Mouse (Mus musculus) forebrain, embryonic 10.5 days (tissue): ENCODE results near the gene Tlcd1. TPM values are rescaled to one million over a fixed set of nuclear protein-coding genes. Genes with fewer than 3 reads are reported as not detected.

Source experiments
- DNase-seq: peaks from one replicate; pipeline ENCODE4 v3.0.0-alpha.2; 2017; ENCODE audit warnings: low spot score; ENCODE audit errors: extremely low spot score
- H3K27ac ChIP-seq: fragments of 300-500 bp; sonication (generic); 2 replicates; pipeline ENCODE4 v1.5.1; 2016; ENCODE audit warnings: mild to moderate bottlenecking
- H3K27me3 ChIP-seq: fragments of 300-500 bp; sonication (generic); 2 replicates; pipeline ENCODE4 v1.6.1; 2016; ENCODE audit warnings: mild to moderate bottlenecking; ENCODE audit not compliant: poor library complexity, severe bottlenecking
- H3K36me3 ChIP-seq: fragments of 300-500 bp; sonication (generic); replicated peaks from 2 replicates; pipeline ENCODE4 v1.6.1; 2016; ENCODE audit warnings: mild to moderate bottlenecking, moderate library complexity
- H3K4me1 ChIP-seq: fragments of 300-500 bp; sonication (generic); 2 replicates; pipeline ENCODE4 v1.6.1; 2016
- H3K4me3 ChIP-seq: fragments of 300-500 bp; sonication (generic); 2 replicates; pipeline ENCODE4 v1.5.1; 2016; ENCODE audit warnings: mild to moderate bottlenecking, moderate library complexity
- H3K9me3 ChIP-seq: fragments of 300-500 bp; sonication (generic); 2 replicates; pipeline ENCODE4 v1.6.1; 2016; ENCODE audit warnings: mild to moderate bottlenecking, moderate library complexity
- WGBS: fragments of 180-500 bp; shearing (Covaris S2); methylation state at CpG from one replicate; pipeline ENCODE4 v1.1.7; 2016; 5-methylcytosine and 5-hydroxymethylcytosine counted together
- polyA plus RNA-seq: library from polyadenylated mRNA; unstranded; fragments of >200 nt; fragmentation: Nextera tagmentation; extraction: Ambion mirVana; gene quantifications from 2 replicates; pipeline ENCODE4 v1.2.1, GENCODE M21; 2016

Tlcd1 gene
- polyA plus RNA-seq, 1 experiment from 2014 or later, result 11.3 TPM

GRCm38 (mm10) chr11:78163681-78164603 is 12.6 kb upstream of the Tlcd1 start:
- H3K27me3 ChIP-seq, result peaks cover 17% of the 10 kb centered on the region
- H3K9me3 ChIP-seq, result no peaks in the 10 kb centered on the region
- 0% methylated on average over 22 of the region's 22 CpGs for WGBS
- DNase-seq, result peak; percentile 83
- peaks cover 49% of the 10 kb centered on the region for H3K36me3 ChIP-seq
- H3K4me1 ChIP-seq, result peaks cover 61% of the 10 kb centered on the region
- H3K4me3 ChIP-seq, result peak overlapping the region; percentile 100
- peak overlapping the region; percentile 99 for H3K27ac ChIP-seq

GRCm38 (mm10) chr11:78164604-78164923 is 11.9 kb upstream of the Tlcd1 start:
- Histone ChIP-seq H3K4me3 (peak overlapping the region; percentile 100), H3K36me3 (peaks cover 43% of the 10 kb centered on the region), H3K27me3 (peaks cover 17% of the 10 kb centered on the region), H3K4me1 (peaks cover 60% of the 10 kb centered on the region), H3K27ac (peak overlapping the region; percentile 99), H3K9me3 (no peaks in the 10 kb centered on the region)
- under 1% methylated on average over 14 of the region's 14 CpGs for WGBS
- DNase-seq, result no peak

- Histone ChIP-seq H3K4me3 (peak within 1 kb of the TSS; percentile 100), H3K36me3 (peaks cover 37% of the 10 kb centered on the region), H3K27me3 (peaks cover 17% of the 10 kb centered on the region), H3K9me3 (no peaks in the 10 kb centered on the region), H3K4me1 (peaks cover 56% of the 10 kb centered on the region), H3K27ac (peak within 1 kb of the TSS; percentile 99)
- DNase-seq, result peak; percentile 85
- under 1% methylated on average over 78 of the region's 78 CpGs for WGBS
Observed at GRCm38 (mm10) chr11:78164924-78165760, 11.4 kb upstream of the Tlcd1 start, which contains the start of gene Traf4. Gene Traf4 (minus strand): TSS chr11:78165589.

- no peaks in the 10 kb centered on the region for H3K9me3 ChIP-seq
- H3K27ac ChIP-seq, result peak overlapping the region; percentile 99
- DNase-seq, result no peak
- H3K4me1 ChIP-seq, result peaks cover 56% of the 10 kb centered on the region
- peak overlapping the region; percentile 100 for H3K4me3 ChIP-seq
- peaks cover 17% of the 10 kb centered on the region for H3K27me3 ChIP-seq
- H3K36me3 ChIP-seq, result peaks cover 31% of the 10 kb centered on the region
- WGBS, result 2% methylated on average over 16 of the region's 16 CpGs
Observed at GRCm38 (mm10) chr11:78165761-78166109, 10.8 kb upstream of the Tlcd1 start.

GRCm38 (mm10) chr11:78166161-78166560 is 10.3 kb upstream of the Tlcd1 start:
- H3K4me1 ChIP-seq, result peaks cover 54% of the 10 kb centered on the region
- H3K9me3 ChIP-seq, result no peaks in the 10 kb centered on the region
- H3K27me3 ChIP-seq, result peaks cover 17% of the 10 kb centered on the region
- 37% methylated on average over 4 of the region's 4 CpGs for WGBS
- H3K27ac ChIP-seq, result peak overlapping the region; percentile 99
- H3K4me3 ChIP-seq, result peak overlapping the region; percentile 100
- H3K36me3 ChIP-seq, result peaks cover 31% of the 10 kb centered on the region
- no peak for DNase-seq

- Histone ChIP-seq H3K4me1 (peaks cover 51% of the 10 kb centered on the region), H3K9me3 (no peaks in the 10 kb centered on the region), H3K27me3 (peaks cover 17% of the 10 kb centered on the region), H3K27ac (peak overlapping the region; percentile 99), H3K36me3 (peaks cover 27% of the 10 kb centered on the region), H3K4me3 (peak overlapping the region; percentile 100; the same call in 1 of the 2 replicates)
- no peak for DNase-seq
- WGBS, result 70% methylated on average over 6 of the region's 6 CpGs
Observed at GRCm38 (mm10) chr11:78166640-78167039, 9.9 kb upstream of the Tlcd1 start.

- 85% methylated on average over 14 of the region's 14 CpGs for WGBS
- Histone ChIP-seq H3K27ac (no peak overlapping the region), H3K4me3 (no peak overlapping the region), H3K36me3 (peaks cover 25% of the 10 kb centered on the region), H3K9me3 (no peaks in the 10 kb centered on the region), H3K4me1 (peaks cover 47% of the 10 kb centered on the region), H3K27me3 (peaks cover 17% of the 10 kb centered on the region)
- DNase-seq, result no peak
Observed at GRCm38 (mm10) chr11:78167257-78167959, 9.1 kb upstream of the Tlcd1 start.

- no peak for DNase-seq
- H3K9me3 ChIP-seq, result no peaks in the 10 kb centered on the region
- no peak overlapping the region for H3K27ac ChIP-seq
- 56% methylated on average over 19 of the region's 19 CpGs for WGBS
- H3K36me3 ChIP-seq, result peaks cover 14% of the 10 kb centered on the region
- H3K27me3 ChIP-seq, result peaks cover 17% of the 10 kb centered on the region
- peaks cover 33% of the 10 kb centered on the region for H3K4me1 ChIP-seq
- no peak overlapping the region for H3K4me3 ChIP-seq
Observed at GRCm38 (mm10) chr11:78168541-78169468, 7.7 kb upstream of the Tlcd1 start.

- H3K9me3 ChIP-seq, result no peaks in the 10 kb centered on the region
Observed at GRCm38 (mm10) chr11:78170306-78170705, 6.2 kb upstream of the Tlcd1 start.

GRCm38 (mm10) chr11:78171328-78171727 is 5.2 kb upstream of the Tlcd1 start:
- no peak for DNase-seq
- Histone ChIP-seq H3K27me3 (peaks cover 15% of the 10 kb centered on the region), H3K4me3 (no peak overlapping the region), H3K36me3 (peaks cover 14% of the 10 kb centered on the region), H3K9me3 (no peaks in the 10 kb centered on the region), H3K27ac (no peak overlapping the region), H3K4me1 (peaks cover 31% of the 10 kb centered on the region)
- WGBS, result 69% methylated on average over 4 of the region's 4 CpGs

More at GRCm38 (mm10) chr11:78170306-78170705, 6.2 kb upstream of the Tlcd1 start:
- Histone ChIP-seq H3K27ac (no peak overlapping the region), H3K4me3 (no peak overlapping the region), H3K36me3 (peaks cover 14% of the 10 kb centered on the region), H3K4me1 (peaks cover 35% of the 10 kb centered on the region), H3K27me3 (peaks cover 17% of the 10 kb centered on the region)
- 90% methylated on average over 15 of the region's 15 CpGs for WGBS
- DNase-seq, result no peak

GRCm38 (mm10) chr11:78172034-78172747 is 4.3 kb upstream of the Tlcd1 start:
- no peaks in the 10 kb centered on the region for H3K9me3 ChIP-seq
- DNase-seq, result peak; percentile 14
- peaks cover 6% of the 10 kb centered on the region for H3K27me3 ChIP-seq
- peaks cover 29% of the 10 kb centered on the region for H3K4me1 ChIP-seq
- no peak overlapping the region for H3K27ac ChIP-seq
- H3K36me3 ChIP-seq, result peaks cover 14% of the 10 kb centered on the region
- H3K4me3 ChIP-seq, result no peak overlapping the region
- 80% methylated on average over 16 of the region's 16 CpGs for WGBS
